Mouse (Mus musculus) C2C12 (cell line): Measurements from ENCODE around the gene Tnfrsf1b.

ENCODE experiments used
- CEBPB ChIP-seq: IDR thresholded peaks from one replicate; pipeline ENCODE4 v1.6.1; 2011; ENCODE audit warnings: low read depth, mild to moderate bottlenecking, control low read depth, moderate library complexity
- CTCF ChIP-seq: IDR thresholded peaks from one replicate; pipeline ENCODE4 v1.5.1; 2011; ENCODE audit not compliant: control insufficient read depth, insufficient read depth, insufficient read length
- MAX ChIP-seq: IDR thresholded peaks from one replicate; pipeline ENCODE4 v1.6.1; 2011; ENCODE audit warnings: mild to moderate bottlenecking, control low read depth
- MYOD1 ChIP-seq: IDR thresholded peaks from one replicate; pipeline ENCODE4 v1.6.1; 2011; ENCODE audit warnings: low read depth; ENCODE audit not compliant: control insufficient read depth, insufficient read length
- MYOG ChIP-seq: IDR thresholded peaks from one replicate; pipeline ENCODE4 v1.6.1; 2011; ENCODE audit not compliant: control insufficient read depth, insufficient read length; ENCODE audit errors: extremely low read depth
- USF1 ChIP-seq: IDR thresholded peaks from one replicate; pipeline ENCODE4 v1.6.1; 2011; ENCODE audit warnings: low read depth, mild to moderate bottlenecking, control low read depth, moderate library complexity

GRCm38 (mm10) chr4:145193406-145193805 lies 53.3 kb downstream of the Tnfrsf1b start:
- TF ChIP-seq MAX (no peak), CTCF (no peak), USF1 (no peak), CEBPB (no peak), MYOD1 (no peak), MYOG (no peak)
